Mouse (Mus musculus) central nervous system, embryonic 18 days (tissue): ENCODE measurements around the gene Casp8ap2. TPM values are rescaled to one million over a fixed set of nuclear protein-coding genes. Genes with fewer than 3 reads are reported as not detected.

Source experiments
- polyA plus RNA-seq: library from polyadenylated mRNA; depleted of rRNA; stranded (reverse); fragments of >200 nt; gene quantifications from 2 replicates; pipeline ENCODE4 v1.2.3, GENCODE M21; 2012; rRNA removed

Gene Casp8ap2
- polyA plus RNA-seq = 7.6 and 8.4 TPM in 2 replicates

DNA sequence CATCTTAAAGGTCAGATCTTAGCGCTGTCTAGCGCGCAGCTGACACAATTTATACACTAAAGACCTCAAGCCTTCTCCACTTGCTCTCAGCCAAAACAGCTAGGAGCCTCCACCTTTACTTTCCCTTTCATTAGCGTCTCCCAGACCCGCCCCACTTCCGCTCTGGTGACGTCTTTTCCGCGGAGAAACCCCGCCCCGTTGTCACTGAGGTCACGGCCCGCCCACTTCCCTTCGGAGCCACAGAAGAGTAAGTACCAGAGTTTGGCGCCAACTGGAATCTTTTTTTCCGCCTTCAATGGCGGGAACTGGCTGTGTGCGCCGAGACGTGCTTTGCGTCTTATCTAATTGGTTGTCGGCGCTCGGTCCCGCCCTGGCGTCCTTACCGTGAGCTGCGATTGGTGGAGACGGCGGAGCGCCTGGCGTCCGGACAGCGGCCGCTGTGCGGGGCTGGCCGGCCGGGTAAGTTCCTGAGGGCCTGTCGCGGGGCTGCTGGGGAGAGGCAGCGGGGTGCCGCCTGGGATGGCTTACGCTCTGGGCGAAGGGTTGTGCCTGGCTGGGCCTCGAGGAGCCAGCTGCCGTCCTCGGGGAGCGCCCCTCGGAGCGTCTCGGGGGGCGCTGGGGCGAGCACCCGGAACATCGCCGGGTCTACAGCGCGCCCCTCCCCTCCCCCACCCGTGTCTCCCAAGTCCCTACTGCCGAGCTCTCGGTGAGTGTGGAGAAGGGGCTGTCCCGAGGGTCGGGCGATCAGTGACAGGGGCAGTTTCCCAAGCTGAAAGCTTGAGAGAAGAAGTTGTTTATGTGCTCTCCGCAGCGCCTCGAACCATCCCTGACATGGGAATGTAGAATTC, at the start of gene Casp8ap2:
Casp8ap2 (plus strand) TSS at position 418 of the 848 bp plus-strand sequence.

DNA sequence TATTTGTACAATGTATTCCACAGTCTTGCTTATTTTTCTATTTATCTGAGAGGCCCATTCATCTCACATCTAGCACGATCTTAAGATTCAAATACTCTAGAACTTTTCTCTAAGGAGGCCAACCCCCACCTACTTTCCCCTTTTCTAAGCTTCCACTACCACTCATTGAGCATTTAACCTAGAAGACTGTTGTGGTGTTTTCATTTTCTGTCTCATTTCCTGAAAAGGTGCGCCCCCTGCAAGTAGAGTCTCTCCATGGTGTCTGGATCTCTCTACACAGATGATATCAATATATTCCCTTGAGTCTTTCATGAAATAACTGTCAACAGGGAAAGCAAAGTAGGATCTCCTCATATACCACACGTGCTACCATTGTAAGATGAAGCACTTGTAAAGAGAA, 12.6 kb upstream of the Casp8ap2 start, which contains the start of gene Gja10:
Gja10 (minus strand) TSS at position 101 of the 400 bp plus-strand sequence.

GRCm38 (mm10) chr4:32656918-32657662, 41.8 kb downstream of the Casp8ap2 start, which contains the start of gene Mdn1:
TSS of gene Mdn1 (plus strand) at chr4:32657119.

Other genes starting within 250 kb of the Casp8ap2 start
- gene Gja10, start 12.7 kb upstream of the Casp8ap2 start, polyA plus RNA-seq = 0.03 TPM in 1 of 2 replicates, not detected in the other
- 49.8 and 56.6 TPM in 2 replicates for gene Mdn1, start 41.7 kb downstream of the Casp8ap2 start, polyA plus RNA-seq
- gene Lyrm2, start 184.8 kb downstream of the Casp8ap2 start, polyA plus RNA-seq = 86.1 and 92.4 TPM in 2 replicates